ENCODE assay signal across 23 mouse cellular contexts in genomic region chr6:54766485-54767112, GRCm38 (mm10). TPM values are rescaled to one million over a fixed set of nuclear protein-coding genes. Genes with fewer than 3 reads are reported as not detected.
DNase-seq lines count a peak whose midpoint lies in the region; ATAC-seq and TF ChIP-seq lines count a peak whose summit lies in the region.
"Had no signal": no experiment of that assay in that cellular context is flagged by ENCODE, and none has a peak within 500 bp of the region (broad histone marks: within the 10 kb centered on the region; RNA-seq: fewer than 3 reads in every experiment).

No protein-coding gene starts in this region.

- H3K4me1 ChIP-seq in spleen, adult 2 months (ENCODE audit: control insufficient read depth, insufficient read depth, insufficient read length): peaks cover 4% of the 10 kb centered on the region
- peaks cover 20% of the 10 kb centered on the region for H3K4me1 ChIP-seq in forebrain, embryonic 15.5 days

- no peak overlapping the region for H3K9ac ChIP-seq in forebrain, embryonic 15.5 days (replicated peaks)
- H3K9ac ChIP-seq: forebrain, postnatal 0 days; hindbrain, embryonic 14.5 days; limb, embryonic 12.5 days; liver, postnatal 0 days had no signal

- peak; percentile 88 for ATAC-seq in inflammation-experienced regulatory T-cells, adult 6 months
- no peak for ATAC-seq in forebrain, embryonic 15.5 days (replicated peaks)
- ATAC-seq: forebrain, postnatal 0 days; intestine, embryonic 16.5 days; liver, postnatal 0 days; lung, postnatal 0 days had no signal

- 65% methylated on average over 5 of the region's 5 CpGs for WGBS in spleen, adult 2 months
- 89% methylated on average over 5 of the region's 5 CpGs for WGBS in forebrain, embryonic 15.5 days

- H3K4me3 ChIP-seq in spleen, adult 2 months (ENCODE audit: extremely low read depth, insufficient read depth, insufficient read length): no peak overlapping the region
- no peak overlapping the region for H3K4me3 ChIP-seq in forebrain, embryonic 15.5 days
- H3K4me3 ChIP-seq: heart, embryonic 10.5 days; layer of hippocampus, adult 2 months; limb, embryonic 12.5 days; midbrain, embryonic 10.5 days had no signal

- TF ChIP-seq CTCF in spleen, adult 2 months (IDR thresholded peaks at IDR 0.05; ENCODE audit: extremely low read depth, insufficient read depth, insufficient read length, insufficient replicate concordance): no peak

- H3K27me3 ChIP-seq in spleen, adult 2 months (ENCODE audit: control insufficient read depth, insufficient read depth, low read length): no peaks in the 10 kb centered on the region
- no peaks in the 10 kb centered on the region for H3K27me3 ChIP-seq in forebrain, embryonic 15.5 days

- H3K27ac ChIP-seq in spleen, adult 2 months (ENCODE audit: insufficient read depth, low read length): peak overlapping the region; percentile 70
- no peak overlapping the region for H3K27ac ChIP-seq in forebrain, embryonic 15.5 days (replicated peaks)
- H3K27ac ChIP-seq: heart, embryonic 10.5 days; hindbrain, embryonic 14.5 days; layer of hippocampus, adult 2 months; limb, embryonic 12.5 days; macrophage; midbrain, embryonic 10.5 days; stomach, postnatal 0 days had no signal

- no peak for TF ChIP-seq POLR2A in spleen, adult 2 months (IDR thresholded peaks at IDR 0.05; ENCODE audit: low read depth, low read length)

- intact Hi-C loops in left cerebral cortex, postnatal 14 days (cut with DNase I): no loop called here

- no peaks in the 10 kb centered on the region for H3K9me3 ChIP-seq in forebrain, embryonic 15.5 days
- H3K9me3 ChIP-seq: heart, embryonic 10.5 days; limb, embryonic 12.5 days; midbrain, embryonic 10.5 days had no signal

- no peaks in the 10 kb centered on the region for H3K36me3 ChIP-seq in spleen, adult 2 months (ENCODE audit: control insufficient read depth, insufficient read depth, low read length)
- no peaks in the 10 kb centered on the region for H3K36me3 ChIP-seq in forebrain, embryonic 15.5 days
- H3K36me3 ChIP-seq: heart, embryonic 10.5 days; limb, embryonic 12.5 days; midbrain, embryonic 10.5 days had no signal

- DNase-seq in adrenal gland, adult (ENCODE audit: inconsistent age in 2 of 2, low spot score in 1 of 2): peak; percentile 57 to 75
- DNase-seq in adrenal gland, adult 8-10 months: no peak
- DNase-seq in spleen, adult 2 months (ENCODE audit: low read depth in 1 of 2, low spot score in 2 of 2): no peak
- DNase-seq in spleen, adult 18-20 months: no peak
- peak; percentile 26 for DNase-seq in thymus, postnatal 4 days
- no peak for DNase-seq in left cerebral cortex, postnatal 14 days (ENCODE audit: low spot score in 2 of 2)
- DNase-seq: cerebellum, adult 9-10 months; forebrain, postnatal 0 days; heart, postnatal 4 days; kidney, adult 9 months; liver, postnatal 0 days had no signal

- no peak overlapping the region for H3K4me2 ChIP-seq in forebrain, embryonic 15.5 days (replicated peaks)
- H3K4me2 ChIP-seq: hindbrain, embryonic 14.5 days; limb, embryonic 12.5 days; liver, embryonic 11.5 days had no signal

RNA-seq across cellular contexts. Expression of gene Znrf2, which starts 50.1 kb away (rescaled TPM):
- 10 to 100 TPM; 50.4 to 77.4 (median 56.5) TPM for total RNA-seq in adrenal gland, adult 8-10 months (2022)
- polyA plus RNA-seq in spleen, adult 2 months (2012; rRNA removed): 10.8 and 12.2 TPM in 2 replicates
- 10 to 100 TPM; 22.3 to 28.7 (median 23.7) TPM for polyA plus RNA-seq in inflammation-experienced regulatory T-cells, adult 6 months (2017; shearing (Covaris generic))
- 18.4 and 22.0 TPM in 2 replicates for polyA plus RNA-seq in forebrain, embryonic 15.5 days (2015; fragmentation: Nextera tagmentation; extraction: Ambion mirVana)
- total RNA-seq in left cerebral cortex, postnatal 14 days (2021): 10 to 100 TPM; 19.4 to 21.8 TPM

Comparison
In these comparisons a context has a peak if more than half of its experiments do, and no peak if none do; other contexts are left out.
1. DNase-seq: peak in adrenal gland, adult (2 of 2) and thymus, postnatal 4 days (single experiment); none in adrenal gland, adult 8-10 months (single experiment), spleen, adult 2 months (0 of 2), spleen, adult 18-20 months (0 of 2) and left cerebral cortex, postnatal 14 days (0 of 2).